Mouse (Mus musculus) CH12.LX (cell line): ENCODE data around the gene Npc1l1. TPM values are rescaled to one million over a fixed set of nuclear protein-coding genes. Genes with fewer than 3 reads are reported as not detected.

Experiments used
- DNase-seq: peaks from one replicate; pipeline ENCODE4 v3.0.0-alpha.2; 2013; ENCODE audit errors: extremely low read depth
- H3K27ac ChIP-seq: 2 replicates; pipeline ENCODE4 v1.5.1; 2012; ENCODE audit warnings: low read depth, mild to moderate bottlenecking, control low read depth, moderate library complexity; ENCODE audit not compliant: insufficient read depth
- H3K27me3 ChIP-seq: replicated peaks from 2 replicates; pipeline ENCODE3; 2012; ENCODE audit warnings: inconsistent platforms
- H3K36me3 ChIP-seq, 2 experiments: replicated peaks in 1 of 2; 2 replicates each; pipeline versions ENCODE3 to v1.6.1; 2012; ENCODE audit warnings: inconsistent platforms in 1 of 2, low read length in 1 of 2, mild to moderate bottlenecking in 1 of 2, mixed read lengths in 1 of 2, moderate library complexity in 1 of 2; ENCODE audit not compliant: control insufficient read depth in 1 of 2, insufficient read depth in 1 of 2
- H3K4me1 ChIP-seq, 2 experiments: 2 replicates each; pipeline ENCODE4 v1.6.1; 2012; ENCODE audit warnings: inconsistent platforms in 1 of 2, moderate library complexity in 1 of 2; ENCODE audit not compliant: insufficient read depth in 2 of 2, control insufficient read depth in 1 of 2
- H3K4me2 ChIP-seq: 2 replicates; pipeline ENCODE4 v1.6.1; 2012; ENCODE audit warnings: low read depth, mild to moderate bottlenecking, control low read depth; ENCODE audit not compliant: poor library complexity, insufficient read depth, severe bottlenecking
- H3K4me3 ChIP-seq, 3 experiments: fragments of 150-350 bp in 1 of 3; sonication (generic) in 1 of 3; replicated peaks in 1 of 3; 2 replicates each; pipeline versions ENCODE3 to v1.5.1; 2011 to 2012; ENCODE audit warnings: low read depth in 2 of 3, low read length in 2 of 3, mild to moderate bottlenecking in 2 of 3, moderate library complexity in 2 of 3, control low read depth in 1 of 3, improper control_type of control experiment in 1 of 3, inconsistent platforms in 1 of 3, mixed read lengths in 1 of 3; ENCODE audit not compliant: poor library complexity in 1 of 3
- H3K79me2 ChIP-seq: replicated peaks from 2 replicates; pipeline ENCODE4 v1.6.1; 2012; ENCODE audit warnings: mild to moderate bottlenecking, moderate library complexity; ENCODE audit not compliant: control insufficient read depth, poor library complexity, insufficient read depth, severe bottlenecking; ENCODE audit errors: extremely low read depth
- H3K9ac ChIP-seq: 2 replicates; pipeline ENCODE4 v1.6.1; 2012; ENCODE audit warnings: low read depth, mild to moderate bottlenecking, control low read depth, moderate library complexity; ENCODE audit not compliant: insufficient read depth
- H3K9me3 ChIP-seq: replicated peaks from 2 replicates; pipeline ENCODE3; 2012; ENCODE audit warnings: low read length, inconsistent platforms, mixed read lengths
- CHD1 ChIP-seq: IDR thresholded peaks from 2 replicates; pipeline ENCODE4 v1.6.1; 2012; ENCODE audit warnings: low read depth, low read length, improper control_type of control experiment, inconsistent platforms
- ETS1 ChIP-seq: conservative IDR thresholded peaks from 2 replicates; pipeline ENCODE4 v1.6.1; 2012; ENCODE audit warnings: low read depth, mild to moderate bottlenecking, inconsistent platforms, low read length, improper control_type of control experiment, moderate library complexity
- IRF4 ChIP-seq: IDR thresholded peaks from 2 replicates; pipeline ENCODE4 v1.6.1; 2014; ENCODE audit warnings: low read depth, mild to moderate bottlenecking, inconsistent platforms, low read length, improper control_type of control experiment
- JUND ChIP-seq: conservative IDR thresholded peaks from 2 replicates; pipeline ENCODE4 v1.6.1; 2011; ENCODE audit warnings: low read depth, low read length, improper control_type of control experiment
- MAFK ChIP-seq: IDR thresholded peaks from 2 replicates; pipeline ENCODE4 v1.6.1; 2011; ENCODE audit warnings: low read length, improper control_type of control experiment; ENCODE audit not compliant: insufficient replicate concordance
- MAX ChIP-seq: IDR thresholded peaks from 2 replicates; pipeline ENCODE4 v1.6.1; 2011; ENCODE audit warnings: low read length, improper control_type of control experiment
- MAZ ChIP-seq: IDR thresholded peaks from 2 replicates; pipeline ENCODE4 v1.6.1; 2012; ENCODE audit warnings: low read depth, mild to moderate bottlenecking, inconsistent platforms, low read length, improper control_type of control experiment, moderate library complexity
- MEF2A ChIP-seq: IDR thresholded peaks from 2 replicates; pipeline ENCODE4 v1.6.1; 2014; ENCODE audit warnings: low read depth, mild to moderate bottlenecking, inconsistent platforms, low read length, improper control_type of control experiment, borderline replicate concordance
- POLR2A ChIP-seq: IDR thresholded peaks from 2 replicates; pipeline ENCODE4 v1.6.1; 2011; ENCODE audit warnings: low read depth, mild to moderate bottlenecking, improper control_type of control experiment, low read length
- SIN3A ChIP-seq: IDR thresholded peaks from 2 replicates; pipeline ENCODE4 v1.6.1; 2012; ENCODE audit warnings: low read length, improper control_type of control experiment, inconsistent platforms
- SMC3 ChIP-seq: IDR thresholded peaks from 2 replicates; pipeline ENCODE4 v1.6.1; 2011; ENCODE audit warnings: low read depth, low read length, improper control_type of control experiment
- TCF12 ChIP-seq: IDR thresholded peaks from 2 replicates; pipeline ENCODE4 v1.6.1; 2014; ENCODE audit warnings: low read depth, mild to moderate bottlenecking, inconsistent platforms, low read length, improper control_type of control experiment
- UBTF ChIP-seq: IDR thresholded peaks from 2 replicates; pipeline ENCODE4 v1.6.1; 2012; ENCODE audit warnings: low read depth, mild to moderate bottlenecking, inconsistent platforms, low read length, improper control_type of control experiment, moderate library complexity
- USF1 ChIP-seq: IDR thresholded peaks from 2 replicates; pipeline ENCODE4 v1.6.1; 2014; ENCODE audit warnings: low read depth, mild to moderate bottlenecking, inconsistent platforms, low read length, improper control_type of control experiment
- USF2 ChIP-seq: conservative IDR thresholded peaks from 2 replicates; pipeline ENCODE4 v1.6.1; 2011; ENCODE audit warnings: low read depth, low read length, improper control_type of control experiment
- ZC3H11A ChIP-seq: IDR thresholded peaks from 2 replicates; pipeline ENCODE4 v1.6.1; 2012; ENCODE audit warnings: low read depth, mild to moderate bottlenecking, inconsistent platforms, low read length, improper control_type of control experiment
- dilution Hi-C: fragments of 300-500 bp; cut with MboI; formaldehyde crosslinking; loops from 2 replicates; pipeline ENCODE4 v1.14.3; 2020; ENCODE audit warnings: low sequenced_read_pairs; ENCODE audit not compliant: extremely low pct_unique_long_range_greater_than_20kb, extremely low pct_ligation_motif_present
- in situ Hi-C: fragments of 300-500 bp; cut with MboI; formaldehyde crosslinking; loops from 3 replicates; pipeline ENCODE4 v1.14.3; 2019; ENCODE audit warnings: low sequenced_read_pairs, low pct_ligation_motif_present, low pct_unique_long_range_greater_than_20kb, mixed read lengths
- polyA plus RNA-seq: library from polyadenylated mRNA; unstranded; fragments of >175 nt; gene quantifications from 2 replicates; pipeline ENCODE4 v1.2.1, GENCODE M21; 2012; ENCODE audit warnings: low read depth; ENCODE audit not compliant: insufficient read length
- total RNA-seq, 2 experiments: library from RNA; depleted of rRNA; stranded (reverse); fragments of 300-350 nt in 1 of 2; fragments of >200 nt in 1 of 2; gene quantifications; 2 replicates each; pipeline ENCODE4 v1.2.3; 2012 to 2014

Npc1l1 gene
- total and polyA plus RNA-seq, 3 experiments: 0.05 to 0.09 TPM; not detected in 1

- Histone ChIP-seq H3K9me3 (no peaks in the 10 kb centered on the region), H3K4me2 (no peak overlapping the region)
These were observed 22.3 kb upstream of the Npc1l1 start for GRCm38 (mm10) chr11:6252248-6252647.

GRCm38 (mm10) chr11:6244707-6245106 is 14.8 kb upstream of the Npc1l1 start:
- in situ Hi-C loops: no loop called here
- Histone ChIP-seq H3K27ac (no peak overlapping the region), H3K36me3 (no peaks in the 10 kb centered on the region), H3K79me2 (no peaks in the 10 kb centered on the region), H3K27me3 (no peaks in the 10 kb centered on the region), H3K9ac (no peak overlapping the region), H3K9me3 (peaks cover 2% of the 10 kb centered on the region), H3K4me2 (no peak overlapping the region), H3K4me1 (no peaks in the 10 kb centered on the region), H3K4me3 (no peak overlapping the region)
- DNase-seq: no peak
- dilution Hi-C loops: no loop called here
- no peak for TF ChIP-seq MAZ
- no peak for TF ChIP-seq ZC3H11A
- TF ChIP-seq SMC3: no peak
- TF ChIP-seq USF2: no peak

More at GRCm38 (mm10) chr11:6252248-6252647, 22.3 kb upstream of the Npc1l1 start:
- DNase-seq: no peak
- in situ Hi-C loops: no loop called here
- H3K79me2 ChIP-seq: no peaks in the 10 kb centered on the region
- no peaks in the 10 kb centered on the region for H3K4me1 ChIP-seq
- H3K36me3 ChIP-seq: peaks cover 0 to 10% of the 10 kb centered on the region in 2 experiments
- TF ChIP-seq USF1 (no peak), IRF4 (no peak), MAX (no peak), CHD1 (no peak), SIN3A (no peak), POLR2A (no peak), MEF2A (no peak), MAFK (no peak), MAZ (no peak), TCF12 (no peak), UBTF (no peak), JUND (no peak), ETS1 (no peak)
- H3K9ac ChIP-seq: no peak overlapping the region
- no peaks in the 10 kb centered on the region for H3K27me3 ChIP-seq
- dilution Hi-C loops: no loop called here
- H3K27ac ChIP-seq: no peak overlapping the region
- no peak overlapping the region for H3K4me3 ChIP-seq
